Mouse (Mus musculus) stomach, embryonic 15.5 days (tissue): ENCODE data around the gene Sult2b1. TPM values are rescaled to one million over a fixed set of nuclear protein-coding genes. Genes with fewer than 3 reads are reported as not detected.
A peak's percentile ranks its signal among the peaks of the same experiment; 100 is the strongest.

Experiments
- ATAC-seq: fragments of 200-750 bp; cut with Nextera tagmentation; 2 replicates; pipeline ENCODE4 v1.8.0; 2017; ENCODE audit warnings: low read depth, moderate number of reproducible peaks, moderate TSS enrichment; ENCODE audit not compliant: insufficient read depth, low FRiP score
- H3K27ac ChIP-seq: fragments of 300-500 bp; sonication (generic); 2 replicates; pipeline ENCODE4 v1.5.1; 2015; ENCODE audit warnings: mild to moderate bottlenecking, inconsistent platforms
- H3K27me3 ChIP-seq: fragments of 300-500 bp; sonication (generic); replicated peaks from 2 replicates; pipeline ENCODE4 v1.6.1; 2015; ENCODE audit warnings: inconsistent platforms
- H3K36me3 ChIP-seq: fragments of 300-500 bp; sonication (generic); 2 replicates; pipeline ENCODE4 v1.6.1; 2015; ENCODE audit warnings: inconsistent platforms
- H3K4me1 ChIP-seq: fragments of 300-500 bp; sonication (generic); 2 replicates; pipeline ENCODE4 v1.6.1; 2015; ENCODE audit warnings: inconsistent platforms
- H3K4me2 ChIP-seq: fragments of 300-500 bp; sonication (generic); 2 replicates; pipeline ENCODE4 v1.6.1; 2015; ENCODE audit warnings: mild to moderate bottlenecking, inconsistent platforms
- H3K4me3 ChIP-seq: fragments of 300-500 bp; sonication (generic); replicated peaks from 2 replicates; pipeline ENCODE4 v1.5.1; 2015; ENCODE audit warnings: inconsistent platforms
- H3K9ac ChIP-seq: fragments of 300-500 bp; sonication (generic); 2 replicates; pipeline ENCODE4 v1.6.1; 2015; ENCODE audit warnings: inconsistent platforms
- H3K9me3 ChIP-seq: fragments of 300-500 bp; sonication (generic); 2 replicates; pipeline ENCODE4 v1.6.1; 2016; ENCODE audit warnings: inconsistent platforms
- WGBS: fragments of 180-500 bp; shearing (Covaris S2); methylation state at CpG from one replicate; pipeline ENCODE4 v1.1.7; 2015; 5-methylcytosine and 5-hydroxymethylcytosine counted together
- polyA plus RNA-seq: library from polyadenylated mRNA; unstranded; fragments of >200 nt; fragmentation: Nextera tagmentation; extraction: Ambion mirVana; gene quantifications from 2 replicates; pipeline ENCODE4 v1.2.1, GENCODE M21; 2015

Sult2b1 gene
- polyA plus RNA-seq, 1 experiment from 2014 or later = 14.4 TPM

- Histone ChIP-seq H3K4me2 (peak overlapping the region; percentile 37), H3K4me3 (0 out of 2 replicates have a peak overlapping the region, but pooled peaks have one; percentile 16), H3K9ac (no peak overlapping the region), H3K4me1 (peaks cover 37% of the 10 kb centered on the region), H3K36me3 (no peaks in the 10 kb centered on the region), H3K27me3 (no peaks in the 10 kb centered on the region), H3K9me3 (no peaks in the 10 kb centered on the region), H3K27ac (peak overlapping the region; percentile 54)
- 28% methylated on average over 14 of the region's 14 CpGs for WGBS
- ATAC-seq = peak; percentile 19; the same call in 1 of the 2 replicates
These were observed 102.0 kb downstream of the Sult2b1 start for GRCm38 (mm10) chr7:45682144-45683126.

GRCm38 (mm10) chr7:45681046-45681736 lies 103.3 kb downstream of the Sult2b1 start:
- Histone ChIP-seq H3K4me2 (no peak overlapping the region), H3K4me1 (peaks cover 32% of the 10 kb centered on the region), H3K27ac (peak overlapping the region; percentile 42), H3K27me3 (no peaks in the 10 kb centered on the region), H3K9ac (no peak overlapping the region), H3K4me3 (no peak overlapping the region), H3K9me3 (no peaks in the 10 kb centered on the region), H3K36me3 (no peaks in the 10 kb centered on the region)
- ATAC-seq = no peak
- WGBS = 73% methylated on average over 8 of the region's 8 CpGs

Other genes starting within 250 kb of the Sult2b1 start
- 2.2 and 3.9 TPM in 2 replicates for gene Hsd17b14, start 229.8 kb downstream of the Sult2b1 start, polyA plus RNA-seq
- 78.8 and 87.1 TPM in 2 replicates for gene Bcat2, start 214.5 kb downstream of the Sult2b1 start, polyA plus RNA-seq
- 0.18 and 0.41 TPM in 2 replicates for gene Fgf21, start 169.2 kb downstream of the Sult2b1 start, polyA plus RNA-seq
- gene Fut1, start 167.4 kb downstream of the Sult2b1 start, polyA plus RNA-seq = 0.76 and 0.84 TPM in 2 replicates
- gene Izumo1, start 162.9 kb downstream of the Sult2b1 start, polyA plus RNA-seq = 0.19 and 0.31 TPM in 2 replicates
- 11.0 and 11.6 TPM in 2 replicates for gene Rasip1, start 157.2 kb downstream of the Sult2b1 start, polyA plus RNA-seq
- gene Mamstr, start 144.7 kb downstream of the Sult2b1 start, polyA plus RNA-seq = 7.4 and 9.5 TPM in 2 replicates
- gene Fut2, start 118.3 kb downstream of the Sult2b1 start, polyA plus RNA-seq = 5.2 and 6.7 TPM in 2 replicates
- gene Ntn5, start 100.6 kb downstream of the Sult2b1 start, polyA plus RNA-seq = 0.70 and 1.0 TPM in 2 replicates
- 3.6 and 4.5 TPM in 2 replicates for gene Sec1, start 90.3 kb downstream of the Sult2b1 start, polyA plus RNA-seq
- gene Car11, start 84.8 kb downstream of the Sult2b1 start, polyA plus RNA-seq = 9.6 and 10.1 TPM in 2 replicates
- gene Dbp, start 79.6 kb downstream of the Sult2b1 start, polyA plus RNA-seq = 2.8 and 4.4 TPM in 2 replicates
- 954 and 1,069 TPM in 2 replicates for gene Rpl18, start 69.2 kb downstream of the Sult2b1 start, polyA plus RNA-seq
- gene Sphk2, start 66.7 kb downstream of the Sult2b1 start, polyA plus RNA-seq = 35.4 and 36.7 TPM in 2 replicates
- gene Fam83e, start 63.5 kb downstream of the Sult2b1 start, polyA plus RNA-seq = 12.8 and 13.3 TPM in 2 replicates
- gene Spaca4, start 58.9 kb downstream of the Sult2b1 start, polyA plus RNA-seq = 0.45 TPM in 1 of 2 replicates, not detected in the other
- gene Lmtk3, start 931 bp downstream of the Sult2b1 start, polyA plus RNA-seq = 1.1 and 1.9 TPM in 2 replicates
- gene Cyth2, start 29.9 kb upstream of the Sult2b1 start, polyA plus RNA-seq = 85.0 and 103 TPM in 2 replicates
- 1.0 and 1.4 TPM in 2 replicates for gene Kcnj14, start 40.1 kb upstream of the Sult2b1 start, polyA plus RNA-seq
- gene Grwd1, start 46.3 kb upstream of the Sult2b1 start, polyA plus RNA-seq = 57.0 and 64.3 TPM in 2 replicates
- gene Kdelr1, start 88.1 kb upstream of the Sult2b1 start, polyA plus RNA-seq = 72.0 and 79.7 TPM in 2 replicates
- 0.64 and 0.67 TPM in 2 replicates for gene Grin2d, start 93.7 kb upstream of the Sult2b1 start, polyA plus RNA-seq
- gene Syngr4, start 112.0 kb upstream of the Sult2b1 start, polyA plus RNA-seq = 0.80 and 1.1 TPM in 2 replicates
- gene Tmem143, start 112.3 kb upstream of the Sult2b1 start, polyA plus RNA-seq = 5.8 and 6.8 TPM in 2 replicates
- 195 and 238 TPM in 2 replicates for gene Emp3, start 136.7 kb upstream of the Sult2b1 start, polyA plus RNA-seq
- gene Ccdc114, start 139.4 kb upstream of the Sult2b1 start, polyA plus RNA-seq = 3.6 and 4.5 TPM in 2 replicates
- gene Abcc6, start 245.6 kb upstream of the Sult2b1 start, polyA plus RNA-seq = 1.3 and 2.0 TPM in 2 replicates
- gene Nomo1, start 249.0 kb upstream of the Sult2b1 start, polyA plus RNA-seq = 44.7 and 54.1 TPM in 2 replicates